In genomic region chr8:13339646-13339990, GRCm38 (mm10) we compare ENCODE assay signal across 9 mouse cellular contexts. TPM values are rescaled to one million over a fixed set of nuclear protein-coding genes. Genes with fewer than 3 reads are reported as not detected.
DNase-seq lines count a peak whose midpoint lies in the region; ATAC-seq lines count a peak whose summit lies in the region.
"Had no signal": no experiment of that assay in that cellular context is flagged by ENCODE, and none has a peak within 500 bp of the region (broad histone marks: within the 10 kb centered on the region; RNA-seq: fewer than 3 reads in every experiment).

No protein-coding gene starts in this region.

- H3K4me3 ChIP-seq in heart, embryonic 15.5 days: peak overlapping the region; percentile 90
- H3K4me3 ChIP-seq in hindbrain, embryonic 11.5 days (ENCODE audit: low read depth, low read length): peak overlapping the region; percentile 84
- peak overlapping the region; percentile 87 for H3K4me3 ChIP-seq in midbrain, embryonic 14.5 days (replicated peaks; ENCODE audit: low read depth, low read length)

- 12% methylated on average over 11 of the region's 11 CpGs for WGBS in heart, embryonic 15.5 days
- WGBS in hindbrain, embryonic 11.5 days: 5% methylated on average over 11 of the region's 11 CpGs
- 3% methylated on average over 11 of the region's 11 CpGs for WGBS in midbrain, embryonic 14.5 days

- peak overlapping the region; percentile 98 for H3K9ac ChIP-seq in heart, embryonic 15.5 days
- peak overlapping the region; percentile 89 for H3K9ac ChIP-seq in hindbrain, embryonic 11.5 days (ENCODE audit: low read depth, low read length)
- H3K9ac ChIP-seq in midbrain, embryonic 14.5 days (replicated peaks; ENCODE audit: low read length): peak overlapping the region; percentile 88

- peaks cover 28% of the 10 kb centered on the region for H3K36me3 ChIP-seq in heart, embryonic 15.5 days
- peaks cover 4% of the 10 kb centered on the region; the same call in 1 of the 2 replicates for H3K36me3 ChIP-seq in hindbrain, embryonic 11.5 days (ENCODE audit: control insufficient read depth, insufficient read depth, low read length)
- H3K36me3 ChIP-seq in midbrain, embryonic 14.5 days (ENCODE audit: control insufficient read depth, insufficient read depth, low read length): peaks cover 35% of the 10 kb centered on the region

- H3K9me3 ChIP-seq in heart, embryonic 15.5 days (replicated peaks): no peaks in the 10 kb centered on the region
- H3K9me3 ChIP-seq in hindbrain, embryonic 11.5 days (ENCODE audit: control insufficient read depth, low read length): no peaks in the 10 kb centered on the region
- no peaks in the 10 kb centered on the region for H3K9me3 ChIP-seq in midbrain, embryonic 14.5 days (ENCODE audit: control insufficient read depth, low read length)

- no peak for ATAC-seq in heart, embryonic 15.5 days (replicated peaks; ENCODE audit: insufficient number of reproducible peaks, insufficient read depth, low FRiP score, low read depth)
- ATAC-seq in hindbrain, embryonic 11.5 days (ENCODE audit: low FRiP score): no peak
- no peak for ATAC-seq in midbrain, embryonic 14.5 days (ENCODE audit: low FRiP score, low TSS enrichment)
- ATAC-seq in monocyte, adult 5-6 weeks (replicated peaks; ENCODE audit: insufficient number of reproducible peaks, low FRiP score, low TSS enrichment, poor library complexity, severe bottlenecking): no peak

- intact Hi-C loops in heart, postnatal 36 days (cut with DNase I): no loop called here

- H3K27ac ChIP-seq in heart, embryonic 15.5 days: peak overlapping the region; percentile 76; the same call in 1 of the 2 replicates
- no peak overlapping the region for H3K27ac ChIP-seq in hindbrain, embryonic 11.5 days (ENCODE audit: low read depth, low read length)
- H3K27ac ChIP-seq in midbrain, embryonic 14.5 days (replicated peaks; ENCODE audit: low read depth, low read length): no peak overlapping the region

- peaks cover 19% of the 10 kb centered on the region for H3K4me1 ChIP-seq in heart, embryonic 15.5 days (replicated peaks)
- H3K4me1 ChIP-seq in hindbrain, embryonic 11.5 days (replicated peaks; ENCODE audit: control insufficient read depth, insufficient read depth, low read length): peaks cover 4% of the 10 kb centered on the region; the same call in 1 of the 2 replicates
- H3K4me1 ChIP-seq in midbrain, embryonic 14.5 days (ENCODE audit: control insufficient read depth, insufficient read depth, low read length): peaks cover 11% of the 10 kb centered on the region

- DNase-seq in heart, postnatal 36 days: no peak
- DNase-seq in MN1 (ENCODE audit: low spot score): peak; percentile 40
- peak; percentile 43 for DNase-seq in hindbrain, embryonic 11.5 days (ENCODE audit: low spot score)
- peak; percentile 18 for DNase-seq in midbrain, embryonic 14.5 days
- no peak for DNase-seq in ovary, postnatal 14 days (ENCODE audit: low spot score)
- no peak for DNase-seq in kidney, adult 18-20 months

- no peaks in the 10 kb centered on the region for H3K27me3 ChIP-seq in heart, embryonic 15.5 days
- no peaks in the 10 kb centered on the region for H3K27me3 ChIP-seq in hindbrain, embryonic 11.5 days (ENCODE audit: control insufficient read depth, insufficient read depth, low read length)
- no peaks in the 10 kb centered on the region for H3K27me3 ChIP-seq in midbrain, embryonic 14.5 days (ENCODE audit: control insufficient read depth, insufficient read depth, low read length)

- peak overlapping the region; percentile 97 for H3K4me2 ChIP-seq in heart, embryonic 15.5 days
- H3K4me2 ChIP-seq in hindbrain, embryonic 11.5 days (replicated peaks; ENCODE audit: low read depth, low read length): peak overlapping the region; percentile 93
- peak overlapping the region; percentile 87 for H3K4me2 ChIP-seq in midbrain, embryonic 14.5 days (ENCODE audit: low read length)

RNA-seq across cellular contexts. Expression of gene Tfdp1, which starts 1.1 kb away (rescaled TPM):
- polyA plus RNA-seq in heart, embryonic 15.5 days (2015; fragmentation: Nextera tagmentation; extraction: Ambion mirVana): 71.9 and 89.7 TPM in 2 replicates
- 10 to 100 TPM; 32.3 to 35.0 TPM for total RNA-seq in heart, postnatal 36 days (2021)
- 175 and 188 TPM in 2 replicates for polyA plus RNA-seq in hindbrain, embryonic 11.5 days (2014; fragmentation: Nextera tagmentation; extraction: Ambion mirVana)
- 77.9 and 112 TPM in 2 replicates for polyA plus RNA-seq in midbrain, embryonic 14.5 days (2014; fragmentation: Nextera tagmentation; extraction: Ambion mirVana)
- total RNA-seq in monocyte, adult 5-6 weeks (2017): 14.2 to 20.1 TPM (median 16.1 TPM) in 3 replicates

RNA-seq across cellular contexts. Expression of gene Tmco3, which starts 51.6 kb away (rescaled TPM):
- polyA plus RNA-seq in heart, embryonic 15.5 days (2015; fragmentation: Nextera tagmentation; extraction: Ambion mirVana): 26.1 and 33.6 TPM in 2 replicates
- total RNA-seq in heart, postnatal 36 days (2021): 10 to 100 TPM; 29.4 to 29.7 TPM
- 36.0 and 37.1 TPM in 2 replicates for polyA plus RNA-seq in hindbrain, embryonic 11.5 days (2014; fragmentation: Nextera tagmentation; extraction: Ambion mirVana)
- polyA plus RNA-seq in midbrain, embryonic 14.5 days (2014; fragmentation: Nextera tagmentation; extraction: Ambion mirVana): 34.6 and 39.0 TPM in 2 replicates
- total RNA-seq in monocyte, adult 5-6 weeks (2017): 9.7 to 19.3 TPM (median 12.1 TPM) in 3 replicates

RNA-seq across cellular contexts. Expression of gene Dcun1d2, which starts 51.7 kb away (rescaled TPM):
- 24.5 and 28.3 TPM in 2 replicates for polyA plus RNA-seq in heart, embryonic 15.5 days (2015; fragmentation: Nextera tagmentation; extraction: Ambion mirVana)
- total RNA-seq in heart, postnatal 36 days (2021): 10 to 100 TPM; 49.1 to 58.1 TPM
- 30.2 and 32.5 TPM in 2 replicates for polyA plus RNA-seq in hindbrain, embryonic 11.5 days (2014; fragmentation: Nextera tagmentation; extraction: Ambion mirVana)
- polyA plus RNA-seq in midbrain, embryonic 14.5 days (2014; fragmentation: Nextera tagmentation; extraction: Ambion mirVana): 29.4 and 35.5 TPM in 2 replicates
- 13.0 to 26.2 TPM (median 21.2 TPM) in 3 replicates for total RNA-seq in monocyte, adult 5-6 weeks (2017)

RNA-seq across cellular contexts. Expression of gene Atp4b, which starts 57.0 kb away (rescaled TPM):
- polyA plus RNA-seq in heart, embryonic 15.5 days (2015; fragmentation: Nextera tagmentation; extraction: Ambion mirVana): not detected in 2 replicates
- total RNA-seq in heart, postnatal 36 days (2021): not detected
- polyA plus RNA-seq in hindbrain, embryonic 11.5 days (2014; fragmentation: Nextera tagmentation; extraction: Ambion mirVana): 0.11 TPM in 1 of 2 replicates, not detected in the other
- not detected in 2 replicates for polyA plus RNA-seq in midbrain, embryonic 14.5 days (2014; fragmentation: Nextera tagmentation; extraction: Ambion mirVana)
- not detected in 3 replicates for total RNA-seq in monocyte, adult 5-6 weeks (2017)
- total RNA-seq: neutrophil, adult 5-6 weeks had no signal

Comparison
In these comparisons a context has a peak if more than half of its experiments do, and no peak if none do; other contexts are left out.
1. DNase-seq: peak in MN1 (single experiment), hindbrain, embryonic 11.5 days (single experiment) and midbrain, embryonic 14.5 days (single experiment); none in heart, postnatal 36 days (0 of 2), ovary, postnatal 14 days (single experiment) and kidney, adult 18-20 months (single experiment).
2. Peak in every context shown above with its lines, with median percentiles within 50 percentile points of each other: H3K4me2 ChIP-seq, H3K4me3 ChIP-seq and H3K9ac ChIP-seq.